Mouse (Mus musculus): ENCODE results near the gene Tmprss4.

Gene Tmprss4

GRCm38 (mm10) chr9:45203797-45204410 is at the start of gene Tmprss4:
Gene Tmprss4 (minus strand): TSS chr9:45204092.
- no peak for DNase-seq (ENCODE audit: low read depth, low spot score)

GRCm38 (mm10) chr9:45252395-45252794 is 48.5 kb upstream of the Tmprss4 start:
- DNase-seq (ENCODE audit: low read depth, low spot score): no peak

GRCm38 (mm10) chr9:45251990-45252389 is 48.1 kb upstream of the Tmprss4 start:
- no peak for DNase-seq (ENCODE audit: low read depth, low spot score)

GRCm38 (mm10) chr9:45251281-45251680 is 47.4 kb upstream of the Tmprss4 start:
- no peak for DNase-seq (ENCODE audit: low read depth, low spot score)

GRCm38 (mm10) chr9:45250306-45250705 is 46.4 kb upstream of the Tmprss4 start:
- no peak for DNase-seq (ENCODE audit: low read depth, low spot score)

GRCm38 (mm10) chr9:45247536-45247935 is 43.6 kb upstream of the Tmprss4 start:
- no peak for DNase-seq (ENCODE audit: low read depth, low spot score)

- DNase-seq (ENCODE audit: low read depth, low spot score): no peak
Observed at GRCm38 (mm10) chr9:45246060-45246459, 42.2 kb upstream of the Tmprss4 start.

GRCm38 (mm10) chr9:45245432-45245831 is 41.5 kb upstream of the Tmprss4 start:
- DNase-seq (ENCODE audit: low read depth, low spot score): no peak

- DNase-seq (ENCODE audit: low read depth, low spot score): no peak
Observed at GRCm38 (mm10) chr9:45241397-45241796, 37.5 kb upstream of the Tmprss4 start.

GRCm38 (mm10) chr9:45236744-45237143 is 32.9 kb upstream of the Tmprss4 start:
- DNase-seq (ENCODE audit: low read depth, low spot score): no peak

GRCm38 (mm10) chr9:45235668-45236227 is 31.9 kb upstream of the Tmprss4 start:
- DNase-seq (ENCODE audit: low read depth, low spot score): no peak

- DNase-seq (ENCODE audit: low read depth, low spot score): no peak
Observed at GRCm38 (mm10) chr9:45229359-45229758, 25.5 kb upstream of the Tmprss4 start.

GRCm38 (mm10) chr9:45221567-45221966 is 17.7 kb upstream of the Tmprss4 start:
- peak; percentile 72 for DNase-seq (ENCODE audit: low read depth, low spot score)

GRCm38 (mm10) chr9:45219644-45220043 is 15.8 kb upstream of the Tmprss4 start:
- no peak for DNase-seq (ENCODE audit: low read depth, low spot score)

- no peak for DNase-seq (ENCODE audit: low read depth, low spot score)
Observed at GRCm38 (mm10) chr9:45215526-45216179, 11.8 kb upstream of the Tmprss4 start.

GRCm38 (mm10) chr9:45212001-45212400 is 8.1 kb upstream of the Tmprss4 start:
- DNase-seq (ENCODE audit: low read depth, low spot score): no peak

GRCm38 (mm10) chr9:45207015-45207743 is 3.3 kb upstream of the Tmprss4 start:
- no peak for DNase-seq (ENCODE audit: low read depth, low spot score)

- DNase-seq (ENCODE audit: low read depth, low spot score): no peak
Observed at GRCm38 (mm10) chr9:45206121-45206520, 2.2 kb upstream of the Tmprss4 start.

- DNase-seq (ENCODE audit: low read depth, low spot score): no peak
Observed at GRCm38 (mm10) chr9:45205143-45205542, 1.3 kb upstream of the Tmprss4 start.

GRCm38 (mm10) chr9:45202021-45202798 is 1.7 kb downstream of the Tmprss4 start:
- no peak for DNase-seq (ENCODE audit: low read depth, low spot score)

- no peak for DNase-seq (ENCODE audit: low read depth, low spot score)
Observed at GRCm38 (mm10) chr9:45201319-45201947, 2.5 kb downstream of the Tmprss4 start.

Measured in retina, postnatal 7 days (tissue).